Mouse (Mus musculus) testis, postnatal 14 days (tissue): ENCODE measurements around the gene Grb2.

Experiments used
- DNase-seq: peaks from one replicate; pipeline ENCODE4 v3.0.0; 2021; ENCODE audit warnings: low spot score

The Grb2 gene

DNA sequence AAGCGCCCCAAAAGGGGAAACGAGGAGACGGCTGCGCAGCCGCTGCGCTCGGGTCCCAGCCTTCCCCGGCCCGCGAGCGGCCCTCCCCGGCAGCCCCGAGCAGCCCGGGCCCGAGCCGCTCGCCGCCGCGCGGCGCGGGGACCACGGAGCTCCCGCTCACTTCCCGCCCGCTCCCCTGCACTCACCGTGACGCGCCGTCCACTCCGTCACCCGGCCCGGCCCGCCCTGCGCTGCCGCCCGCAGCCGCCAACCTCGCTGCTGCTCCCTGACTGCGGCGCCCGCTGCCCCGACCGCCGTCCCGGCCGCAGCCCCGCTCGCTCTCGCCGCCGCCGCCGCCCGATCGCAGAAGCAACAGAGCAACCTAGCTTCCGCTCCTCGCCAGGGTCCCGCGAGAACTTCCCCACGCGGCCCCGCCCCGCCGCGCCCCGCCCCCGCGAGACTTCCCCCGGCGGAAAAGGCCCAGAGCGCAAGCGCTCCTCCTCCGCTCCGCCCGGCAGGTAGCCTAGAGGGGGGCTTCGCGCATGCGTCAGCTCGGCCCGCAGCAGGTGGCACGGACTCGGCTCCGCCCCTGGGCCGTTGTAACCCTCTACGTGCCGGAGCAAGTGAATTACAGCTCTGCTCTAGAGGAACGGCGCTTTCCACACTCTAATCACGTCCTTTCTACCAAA lies at the start of gene Grb2:
TSS of gene Grb2 (minus strand) at position 389 of the 668 bp plus-strand sequence.
- peak; percentile 98 for DNase-seq

DNA sequence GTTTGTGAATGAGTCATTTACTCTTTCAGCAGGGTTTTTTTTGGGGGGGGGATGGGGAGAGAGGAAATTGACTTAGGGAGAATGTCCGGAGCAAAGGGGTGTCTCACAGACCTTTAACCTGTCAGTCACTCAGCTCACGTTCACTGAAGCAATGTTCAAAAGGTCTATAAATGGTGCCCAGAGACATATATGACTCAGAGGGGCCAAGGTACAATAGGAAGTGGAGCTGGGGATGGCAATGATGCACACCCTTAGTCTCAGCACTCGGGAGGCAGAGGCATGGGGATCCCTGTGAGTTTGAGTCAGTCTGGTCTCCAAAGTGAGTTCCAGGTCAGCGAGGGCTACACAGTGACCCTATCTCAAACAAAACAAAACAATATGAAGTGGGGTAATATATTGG lies 45.1 kb upstream of the Grb2 start:
- DNase-seq, result no peak

DNA sequence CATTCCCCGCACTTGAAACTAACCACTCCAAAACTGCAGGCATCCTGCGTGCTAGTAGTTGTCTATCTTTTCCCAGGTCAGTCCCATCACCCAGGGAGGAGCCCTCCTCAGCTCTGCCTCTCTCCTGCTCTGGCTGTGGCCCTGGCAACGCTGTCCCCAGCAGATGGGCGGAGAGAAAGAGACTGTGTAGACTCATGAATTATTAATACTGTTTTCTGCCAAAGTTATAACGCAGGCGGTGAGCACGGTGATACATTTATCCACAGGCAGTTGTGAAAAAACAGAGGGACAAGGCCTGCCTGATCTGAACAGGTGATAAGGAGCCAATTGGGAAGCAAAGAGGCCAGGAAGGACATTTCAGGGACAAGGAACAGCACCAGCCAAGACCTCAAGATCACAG lies 44.3 kb upstream of the Grb2 start:
- DNase-seq, result no peak

DNA sequence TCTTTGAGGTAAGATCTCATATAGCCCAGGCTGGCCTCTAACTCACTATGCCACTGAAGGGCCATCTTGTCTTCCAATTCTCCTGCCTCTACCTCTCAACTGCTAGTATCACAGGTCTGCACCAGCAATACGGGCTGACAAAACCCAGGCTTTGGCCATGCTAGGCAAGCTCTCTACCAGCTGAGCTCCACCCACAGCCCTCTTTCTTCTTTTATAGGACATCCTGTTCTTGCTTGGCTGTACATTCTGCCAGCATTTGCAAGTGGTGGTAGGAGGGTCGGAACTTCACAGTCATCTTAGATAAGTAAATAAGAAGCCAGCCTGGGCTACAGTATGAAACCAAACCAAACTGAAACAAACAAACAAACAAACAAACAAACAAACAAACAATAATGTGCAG lies 43.3 kb upstream of the Grb2 start:
- DNase-seq, result no peak

DNA sequence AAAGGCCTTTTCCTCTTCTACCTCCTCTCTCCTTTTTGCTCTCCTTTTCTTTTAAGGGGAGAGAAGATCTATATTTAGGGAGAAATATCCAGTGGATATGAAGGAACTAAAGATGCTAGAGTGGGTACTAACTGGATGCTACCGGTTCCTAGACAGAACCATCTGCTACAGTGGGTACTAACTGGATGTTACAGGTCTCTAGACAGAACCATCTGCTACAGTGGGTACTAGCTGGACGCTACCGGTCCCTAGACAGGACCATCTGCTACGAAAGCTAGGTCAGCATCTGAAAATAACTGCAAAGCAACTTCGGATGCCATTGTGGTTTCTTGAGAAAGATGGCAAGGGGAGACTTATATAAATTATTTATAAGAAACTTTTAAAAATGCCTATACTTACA lies 41.4 kb upstream of the Grb2 start:
- DNase-seq, result no peak

DNA sequence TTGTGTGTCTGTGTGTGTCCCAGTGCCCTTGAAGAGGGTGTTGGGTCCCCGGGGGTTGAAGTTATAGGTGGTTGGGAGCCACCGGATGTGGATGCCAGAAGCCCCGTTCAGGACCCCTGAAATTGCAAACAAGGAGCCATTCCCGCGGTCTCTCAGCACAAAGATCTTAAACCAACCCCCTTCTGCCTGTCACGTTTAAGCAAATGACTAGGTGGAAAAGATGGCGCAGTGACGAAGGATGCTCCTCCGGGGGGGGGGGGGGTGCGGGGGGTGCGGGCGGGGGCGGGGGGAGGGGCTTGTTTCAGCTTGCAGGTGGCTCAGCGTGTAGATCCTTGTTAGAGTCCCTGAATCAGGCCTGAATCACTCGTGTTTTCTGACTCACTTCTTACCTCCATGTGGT lies 39.0 kb upstream of the Grb2 start:
- no peak for DNase-seq

DNA sequence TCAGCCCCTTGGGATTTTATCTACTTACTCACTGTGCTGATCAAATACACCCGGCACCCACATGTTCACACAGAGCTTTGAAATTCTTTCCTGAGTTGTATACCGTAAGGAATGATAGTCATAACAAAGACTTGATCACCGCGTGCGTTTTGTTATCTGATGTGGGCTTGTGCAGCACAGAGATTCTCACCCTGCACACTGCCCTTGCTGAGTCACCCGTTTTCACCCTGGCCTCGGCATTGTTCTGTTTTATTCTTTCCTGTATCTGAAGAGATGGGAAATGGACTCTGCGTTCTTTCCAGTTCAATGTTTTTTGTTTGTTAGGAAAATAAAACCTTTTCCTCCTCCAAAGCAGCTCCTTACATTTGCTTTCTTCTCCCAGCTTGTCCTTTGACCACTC lies 38.4 kb upstream of the Grb2 start:
- DNase-seq, result no peak

DNA sequence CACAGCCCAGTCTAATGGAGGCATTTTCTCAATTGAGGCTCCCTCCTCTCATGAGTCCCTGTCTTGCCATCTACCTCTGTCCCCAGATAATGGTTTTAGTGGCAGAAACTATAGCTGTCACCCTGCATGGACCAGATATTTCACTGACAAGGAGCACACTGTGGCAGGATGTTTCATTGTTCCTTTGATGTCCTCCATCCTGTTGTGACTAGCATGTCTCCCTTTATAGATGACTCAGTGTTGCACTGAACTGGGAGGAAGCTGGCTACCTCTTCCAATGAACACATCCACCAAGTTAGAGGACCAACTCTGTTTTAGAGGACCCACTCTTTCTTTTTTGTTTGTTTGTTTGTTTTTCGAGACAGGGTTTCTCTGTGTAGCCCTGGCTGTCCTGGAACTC lies 37.7 kb upstream of the Grb2 start:
- DNase-seq, result no peak

DNA sequence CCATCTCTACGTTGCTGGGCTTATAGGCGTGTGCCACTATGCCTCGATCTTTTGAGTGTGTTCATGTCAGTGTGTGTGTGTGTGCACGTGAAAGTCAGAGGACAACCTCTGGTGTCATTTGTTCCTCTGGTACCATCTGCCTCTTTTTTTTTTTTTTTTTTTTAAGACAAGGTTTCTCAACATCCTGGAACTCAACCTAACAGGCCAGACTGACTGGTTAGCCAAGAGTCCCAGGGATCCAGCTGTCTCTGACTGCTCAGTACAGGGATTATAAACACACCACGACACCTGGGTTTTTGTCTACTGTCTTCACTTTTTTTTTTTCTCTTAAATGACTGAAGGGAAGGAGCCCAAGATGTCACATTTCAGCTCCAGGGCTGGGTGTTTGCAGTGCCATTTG lies 36.0 kb upstream of the Grb2 start:
- no peak for DNase-seq

DNA sequence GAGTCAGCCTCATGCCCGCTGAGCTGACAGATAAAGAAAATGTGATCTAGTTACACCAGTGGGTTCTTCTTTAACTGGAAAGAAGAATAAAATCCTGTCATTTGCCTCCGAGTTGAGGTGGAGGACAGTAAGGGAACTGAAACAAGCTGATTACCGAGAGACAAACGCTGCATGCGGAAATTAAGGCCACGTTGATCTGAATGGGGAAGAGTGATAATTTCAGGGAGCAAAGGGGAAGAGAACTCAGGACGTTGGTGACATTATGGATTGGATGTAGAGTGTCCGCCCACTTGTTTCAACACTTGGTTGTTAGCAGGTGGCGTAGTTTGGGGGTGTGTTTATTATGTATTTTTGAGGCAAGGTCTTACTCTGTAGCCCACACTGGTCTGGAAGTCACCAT lies 34.5 kb upstream of the Grb2 start:
- no peak for DNase-seq

DNA sequence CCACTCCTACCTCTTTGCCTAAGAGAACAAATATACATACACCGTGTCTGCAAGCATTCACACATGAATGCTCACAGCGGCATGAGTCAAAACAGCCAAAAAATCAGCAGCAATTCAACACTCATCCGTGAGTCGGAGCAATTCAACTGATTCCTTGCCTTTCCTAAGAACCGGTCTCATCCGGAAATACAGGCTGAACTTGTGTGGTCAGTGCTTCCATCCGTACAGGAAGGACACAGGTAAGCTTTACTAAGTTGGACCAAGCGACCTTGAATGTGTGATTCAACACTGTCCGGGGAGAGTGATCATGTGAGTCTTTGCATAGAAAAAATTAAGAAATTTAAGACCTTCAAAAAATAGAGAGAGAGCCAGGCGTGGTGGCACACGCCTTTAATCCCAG lies 32.7 kb upstream of the Grb2 start:
- DNase-seq, result no peak

DNA sequence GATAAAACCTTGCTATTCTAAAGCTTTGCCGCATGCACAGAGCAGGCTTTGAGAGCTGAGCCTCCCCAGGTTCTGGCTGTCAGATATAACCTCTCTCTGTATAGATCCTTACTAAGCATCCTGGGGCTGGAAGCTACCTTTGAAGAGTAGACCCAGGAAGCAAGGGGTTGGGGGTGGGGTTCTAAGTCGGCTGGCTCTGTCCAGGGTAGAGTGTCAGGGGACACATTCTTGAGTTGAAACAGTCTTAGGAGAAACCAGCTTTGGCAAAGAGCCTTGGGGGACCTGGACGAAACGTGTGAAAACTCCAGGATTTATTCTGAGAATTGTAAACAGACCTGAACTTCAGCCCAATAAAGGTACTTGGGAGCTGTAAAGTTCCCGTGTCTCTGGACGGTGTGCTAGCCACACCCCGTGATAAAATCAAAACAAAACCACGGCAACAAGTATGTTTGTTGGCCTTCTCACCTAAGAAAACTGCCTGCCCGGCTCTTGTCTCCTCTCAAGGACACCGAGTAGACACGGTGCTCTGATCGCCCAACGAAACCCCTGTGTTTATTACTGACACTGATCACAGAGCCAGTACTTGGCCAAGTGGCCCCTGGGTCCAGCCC lies 30.0 kb upstream of the Grb2 start:
- no peak for DNase-seq

DNA sequence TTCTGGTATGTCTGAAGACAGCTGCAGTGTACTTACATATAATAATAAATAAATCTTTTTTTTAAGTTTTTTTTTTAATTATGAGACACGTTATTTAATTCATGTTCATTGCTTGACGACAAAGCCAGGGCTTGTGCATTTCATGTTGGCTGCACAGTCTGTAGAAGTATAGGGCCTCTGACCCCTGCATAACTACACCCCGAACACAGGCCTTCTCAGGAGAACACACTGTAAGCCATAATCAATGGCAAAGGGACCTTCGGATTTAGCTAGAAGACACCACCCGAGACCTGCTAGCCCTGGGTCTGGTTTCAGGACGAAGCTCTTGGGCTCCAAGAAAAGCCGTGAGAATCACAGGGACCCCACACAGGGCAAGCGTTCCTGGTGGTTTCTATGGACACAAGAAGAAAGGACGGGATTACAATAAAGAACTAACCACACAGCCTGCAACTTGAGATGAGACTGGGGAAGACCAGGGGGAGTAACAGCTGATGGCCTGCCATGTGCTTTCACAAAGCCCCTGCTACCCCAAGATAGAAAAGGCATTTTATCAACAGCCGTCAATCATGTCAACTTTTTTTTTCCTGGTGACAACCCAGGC lies 29.3 kb upstream of the Grb2 start:
- DNase-seq, result no peak

DNA sequence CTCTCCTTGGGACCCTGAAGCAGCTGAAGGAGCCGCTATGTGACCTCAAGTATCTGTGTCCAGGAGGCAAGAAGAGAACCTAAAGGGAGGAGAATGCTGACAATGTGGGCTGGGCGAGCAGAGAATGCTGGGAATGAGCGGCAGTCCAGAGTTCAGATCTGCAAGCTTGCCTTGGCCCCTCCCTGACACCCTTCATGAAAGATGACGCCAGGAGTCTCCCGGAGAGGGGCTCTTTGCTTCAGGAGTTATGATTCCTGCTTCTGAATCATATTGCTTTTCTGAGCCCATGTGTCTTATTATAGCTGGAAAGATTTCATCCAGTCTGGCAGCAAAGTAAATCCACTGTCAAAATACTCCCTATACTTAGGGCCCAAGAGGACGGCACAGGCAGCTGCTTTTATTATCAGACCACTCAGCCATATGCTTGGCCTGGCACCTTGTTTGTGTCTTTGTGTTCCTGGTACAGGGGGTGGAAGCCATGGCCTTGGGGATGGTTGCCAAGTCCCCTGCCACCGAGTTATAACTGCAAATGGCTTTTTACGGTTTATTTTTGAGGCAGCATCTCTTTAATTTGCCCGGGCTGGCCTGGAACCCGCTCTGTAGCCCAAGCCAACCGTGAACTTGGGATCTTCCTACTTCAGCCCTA lies 25.8 kb upstream of the Grb2 start:
- no peak for DNase-seq

DNA sequence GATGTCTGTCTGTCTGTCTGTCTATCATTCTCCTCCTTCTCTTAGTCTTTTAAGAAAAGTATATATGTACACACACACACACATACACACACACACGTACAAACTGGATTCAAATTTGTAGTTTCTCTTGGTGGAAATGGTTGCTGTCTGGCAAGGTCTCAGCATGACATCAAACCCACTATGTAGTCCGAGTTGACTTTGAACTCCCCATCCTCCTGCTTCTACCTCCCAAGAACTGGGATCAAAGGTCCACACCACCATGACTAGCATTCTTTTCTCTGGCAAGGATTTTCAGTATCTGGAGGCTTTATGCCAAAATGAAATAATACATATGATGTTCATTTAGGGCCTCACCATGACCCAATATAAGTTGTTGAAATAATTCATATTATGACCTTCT lies 14.8 kb upstream of the Grb2 start:
- no peak for DNase-seq

DNA sequence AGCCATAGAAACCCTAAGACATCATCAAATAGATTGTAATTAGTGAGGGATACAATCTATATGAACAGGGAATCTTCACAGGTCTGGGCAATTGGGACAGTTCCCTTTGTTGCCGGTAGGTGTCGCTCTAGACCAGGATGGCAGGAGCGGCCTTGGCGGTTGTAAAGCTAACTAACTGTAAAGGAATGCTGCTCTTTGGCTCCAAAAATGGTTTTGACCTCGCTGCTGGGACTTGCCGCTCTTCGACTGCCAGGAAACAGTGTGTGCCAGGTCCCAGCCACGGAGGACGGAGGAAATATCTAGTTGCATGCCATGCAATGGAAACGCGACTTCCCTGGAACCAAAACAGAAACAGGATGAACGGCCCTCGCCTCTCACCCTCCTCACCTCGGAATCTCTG lies 14.2 kb upstream of the Grb2 start:
- DNase-seq, result peak; percentile 84

DNA sequence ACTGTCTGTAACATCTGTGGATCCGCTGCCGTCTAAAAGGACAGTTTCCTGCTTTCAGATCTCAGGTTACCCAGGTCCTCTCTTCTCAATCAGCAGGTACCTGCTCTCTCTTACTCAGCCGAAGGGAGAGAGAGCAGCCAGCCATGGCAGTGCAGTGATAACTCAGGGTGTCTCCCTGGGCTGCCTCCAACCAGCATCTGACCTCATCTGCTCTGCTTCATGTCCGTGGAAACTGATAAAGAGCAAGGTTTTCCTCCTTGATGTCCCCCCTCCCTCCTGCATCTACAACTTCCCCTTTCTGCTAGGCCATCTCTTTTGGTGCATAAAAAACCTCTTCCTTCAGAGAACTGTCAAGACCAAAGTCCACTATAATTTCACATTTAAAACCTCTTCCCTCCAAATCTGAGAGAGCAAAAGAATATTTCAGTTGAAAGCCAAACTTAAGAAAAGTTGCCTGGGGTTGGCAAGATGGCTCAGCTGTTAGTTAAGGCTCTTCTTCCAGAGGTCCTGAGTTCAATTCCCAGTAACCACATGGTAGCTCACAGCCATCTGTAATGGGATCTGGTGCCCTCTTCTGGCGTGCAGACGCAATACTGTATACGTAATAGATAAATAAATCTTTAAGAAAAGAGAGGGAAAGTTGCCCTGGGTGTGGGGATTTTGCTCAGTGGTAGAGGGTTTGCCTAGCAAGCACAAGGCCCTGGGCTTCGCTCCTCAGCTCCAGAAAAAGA lies 9.4 kb upstream of the Grb2 start:
- DNase-seq, result no peak

DNA sequence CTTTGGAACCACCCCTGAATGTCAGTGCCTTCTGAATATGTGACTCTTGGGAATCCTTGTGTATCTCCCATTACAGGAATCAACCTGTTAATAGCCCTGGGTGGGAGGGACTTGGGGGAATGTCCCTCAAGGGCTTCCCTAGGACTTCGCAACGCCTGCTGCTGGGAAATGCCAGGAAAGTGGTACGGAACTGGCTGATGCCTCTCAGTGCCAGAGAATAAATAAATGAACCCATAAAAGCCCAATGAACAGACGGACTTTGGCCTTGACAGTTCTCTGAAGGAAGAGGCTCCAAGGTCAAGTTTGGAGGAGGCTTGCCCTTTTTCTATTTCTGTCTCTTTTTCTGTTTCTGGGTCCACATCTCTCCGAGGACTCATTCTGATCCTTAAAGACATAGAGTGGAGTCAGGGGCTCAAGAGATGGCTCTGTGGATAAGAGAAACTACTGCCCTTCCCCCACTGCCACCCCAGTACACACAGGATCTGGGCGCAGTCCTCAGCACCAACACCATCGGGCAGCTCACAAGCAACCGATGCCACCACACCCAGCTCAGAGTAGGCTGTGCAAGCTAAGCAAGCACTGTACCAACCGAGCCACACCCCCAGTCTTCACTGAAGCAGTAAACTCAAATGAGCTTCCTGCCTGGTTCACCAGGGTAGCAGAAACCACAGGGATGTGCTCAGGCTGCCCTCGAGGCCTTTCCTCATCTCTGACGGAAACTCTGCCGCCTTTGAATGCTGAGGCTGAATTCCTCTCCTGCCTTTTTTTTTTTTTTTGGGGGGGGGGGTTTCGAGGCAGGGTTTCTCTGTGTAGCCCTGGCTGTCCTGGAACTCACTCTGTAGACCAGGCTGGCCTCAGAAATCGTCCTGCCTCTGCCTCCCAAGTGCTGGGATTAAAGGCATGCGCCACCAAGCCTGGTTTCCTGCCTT lies 8.3 kb upstream of the Grb2 start:
- no peak for DNase-seq

DNA sequence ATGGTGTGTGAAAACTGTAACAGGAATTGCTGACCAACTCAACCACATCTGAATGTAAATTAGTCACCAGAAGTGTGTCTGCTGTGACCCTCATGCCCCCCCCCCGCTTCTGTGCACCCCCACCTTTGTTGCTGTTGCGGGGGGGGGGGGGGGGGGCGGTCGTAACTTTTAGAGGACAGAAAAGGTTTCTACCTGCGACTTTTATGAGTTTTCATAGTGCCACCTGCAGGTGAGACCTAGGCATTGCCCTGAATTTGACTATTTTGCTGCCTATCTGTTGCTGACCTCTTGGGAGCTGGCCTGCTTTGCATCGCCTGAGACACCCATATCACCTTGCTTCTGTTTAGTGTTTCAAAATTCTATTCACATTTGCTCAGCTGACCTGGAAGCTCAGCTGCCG lies 6.1 kb upstream of the Grb2 start:
- no peak for DNase-seq

DNA sequence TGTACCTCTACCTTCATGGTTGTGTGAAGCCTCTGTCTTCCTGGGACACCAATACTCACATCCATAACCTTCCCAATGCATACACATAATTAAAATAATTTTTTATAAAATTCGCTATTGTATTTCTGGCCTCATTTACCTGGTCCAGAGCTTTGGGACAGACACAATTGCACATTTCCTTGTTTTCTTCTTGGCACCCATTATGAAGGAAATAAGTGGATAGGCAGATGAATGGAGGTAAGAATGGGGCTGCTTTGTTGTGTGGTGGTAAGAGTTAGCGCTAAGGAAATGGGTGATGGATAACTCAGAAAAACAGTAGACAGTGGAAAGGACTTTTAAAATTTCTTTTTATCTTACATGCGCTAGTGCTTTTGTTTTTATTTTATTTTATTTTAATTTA lies 5.0 kb upstream of the Grb2 start:
- no peak for DNase-seq

DNA sequence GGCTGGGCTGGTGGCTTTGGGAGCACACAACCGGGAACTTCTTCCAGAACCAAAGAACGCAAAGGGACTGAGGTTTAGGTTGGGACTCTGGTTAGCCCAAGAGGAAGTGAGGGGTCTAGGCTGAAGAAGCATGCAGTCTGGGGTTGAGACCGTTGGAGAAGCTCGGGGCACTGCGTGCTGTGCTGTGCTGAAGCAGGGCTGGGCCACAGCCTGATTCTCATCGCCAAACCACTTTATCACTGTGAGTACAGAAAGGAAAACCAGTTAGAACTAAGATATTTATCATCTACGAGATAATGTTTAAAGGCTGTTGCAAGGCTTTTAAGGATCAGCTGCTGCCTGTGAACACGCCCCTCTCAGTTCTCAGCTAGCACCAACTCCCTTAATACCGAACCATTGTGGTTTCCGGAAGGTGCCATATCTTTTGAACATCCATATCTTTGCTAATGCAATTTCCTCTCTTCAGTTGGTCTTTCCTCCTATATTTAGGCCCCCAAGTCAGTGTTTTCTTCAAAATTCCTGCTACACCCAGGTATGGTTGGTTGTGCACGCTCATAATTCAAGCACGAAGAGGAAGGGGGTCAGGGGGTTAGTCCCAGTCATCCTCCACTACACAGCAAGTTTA lies 4.4 kb upstream of the Grb2 start:
- no peak for DNase-seq
